Mouse (Mus musculus): ENCODE measurements around the gene Mob3c. TPM values are rescaled to one million over a fixed set of nuclear protein-coding genes. Genes with fewer than 3 reads are reported as not detected.

Gene Mob3c
- 28.0 TPM for polyA plus RNA-seq (2017; shearing (Covaris generic))

GRCm38 (mm10) chr4:115827888-115828571, at the start of gene Mob3c:
Gene Mob3c, plus strand, starts transcription at chr4:115828092.

GRCm38 (mm10) chr4:115780918-115781317, 47.0 kb upstream of the Mob3c start, which contains the start of gene Tex38:
Gene Tex38, minus strand, starts transcription at chr4:115781018.

GRCm38 (mm10) chr4:115784769-115785510, 43.0 kb upstream of the Mob3c start, which contains the start of gene Atpaf1:
Gene Atpaf1, plus strand, starts transcription at chr4:115784812.

GRCm38 (mm10) chr4:115838696-115839641, 11.1 kb downstream of the Mob3c start, which contains the start of gene Mknk1:
Gene Mknk1, plus strand, starts transcription at chr4:115839198.

GRCm38 (mm10) chr4:115884022-115884421, 56.1 kb downstream of the Mob3c start, which contains the start of gene Kncn:
Gene Kncn, plus strand, starts transcription at chr4:115884400.

Other genes with a start within 250 kb of the Mob3c start
- gene Cyp4a32, start 227.1 kb upstream of the Mob3c start, polyA plus RNA-seq (2017; shearing (Covaris generic)): not detected
- gene Cyp4b1, start 180.4 kb upstream of the Mob3c start, polyA plus RNA-seq (2017; shearing (Covaris generic)): not detected
- gene Efcab14, start 90.3 kb upstream of the Mob3c start, polyA plus RNA-seq (2017; shearing (Covaris generic)): 39.3 TPM
- gene Tex38, start 47.1 kb upstream of the Mob3c start, polyA plus RNA-seq (2017; shearing (Covaris generic)): not detected
- 29.0 TPM for gene Atpaf1, start 43.3 kb upstream of the Mob3c start, polyA plus RNA-seq (2017; shearing (Covaris generic))
- 54.4 TPM for gene Mknk1, start 11.1 kb downstream of the Mob3c start, polyA plus RNA-seq (2017; shearing (Covaris generic))
- 0.17 TPM for gene Kncn, start 56.3 kb downstream of the Mob3c start, polyA plus RNA-seq (2017; shearing (Covaris generic))
- not detected for gene 6430628N08Rik, start 62.6 kb downstream of the Mob3c start, polyA plus RNA-seq (2017; shearing (Covaris generic))
- gene Dmbx1, start 111.8 kb downstream of the Mob3c start, polyA plus RNA-seq (2017; shearing (Covaris generic)): not detected
- 192 TPM for gene Faah, start 189.8 kb downstream of the Mob3c start, polyA plus RNA-seq (2017; shearing (Covaris generic))
- gene Nsun4, start 225.8 kb downstream of the Mob3c start, polyA plus RNA-seq (2017; shearing (Covaris generic)): 53.4 TPM
- 472 TPM for gene Uqcrh, start 247.0 kb downstream of the Mob3c start, polyA plus RNA-seq (2017; shearing (Covaris generic))
- gene Lrrc41, start 247.2 kb downstream of the Mob3c start, polyA plus RNA-seq (2017; shearing (Covaris generic)): 42.7 TPM

Data from naive thymus-derived CD4-positive, alpha-beta T cell, adult 5 months (primary cell).